Mouse (Mus musculus): ENCODE measurements around the gene Nfyc. TPM values are rescaled to one million over a fixed set of nuclear protein-coding genes. Genes with fewer than 3 reads are reported as not detected.

Gene Nfyc
- polyA plus RNA-seq (2012; rRNA removed) (53.3 and 58.2 TPM in 2 replicates), polyA plus RNA-seq (2014; fragmentation: Nextera tagmentation; extraction: Ambion mirVana) (50.6 and 50.7 TPM in 2 replicates)

GRCm38 (mm10) chr4:120831472-120831871 is at the start of gene Nfyc:
Gene Nfyc (minus strand): TSS chr4:120831572.
- no peak for ATAC-seq (ENCODE audit: insufficient read depth)

DNA sequence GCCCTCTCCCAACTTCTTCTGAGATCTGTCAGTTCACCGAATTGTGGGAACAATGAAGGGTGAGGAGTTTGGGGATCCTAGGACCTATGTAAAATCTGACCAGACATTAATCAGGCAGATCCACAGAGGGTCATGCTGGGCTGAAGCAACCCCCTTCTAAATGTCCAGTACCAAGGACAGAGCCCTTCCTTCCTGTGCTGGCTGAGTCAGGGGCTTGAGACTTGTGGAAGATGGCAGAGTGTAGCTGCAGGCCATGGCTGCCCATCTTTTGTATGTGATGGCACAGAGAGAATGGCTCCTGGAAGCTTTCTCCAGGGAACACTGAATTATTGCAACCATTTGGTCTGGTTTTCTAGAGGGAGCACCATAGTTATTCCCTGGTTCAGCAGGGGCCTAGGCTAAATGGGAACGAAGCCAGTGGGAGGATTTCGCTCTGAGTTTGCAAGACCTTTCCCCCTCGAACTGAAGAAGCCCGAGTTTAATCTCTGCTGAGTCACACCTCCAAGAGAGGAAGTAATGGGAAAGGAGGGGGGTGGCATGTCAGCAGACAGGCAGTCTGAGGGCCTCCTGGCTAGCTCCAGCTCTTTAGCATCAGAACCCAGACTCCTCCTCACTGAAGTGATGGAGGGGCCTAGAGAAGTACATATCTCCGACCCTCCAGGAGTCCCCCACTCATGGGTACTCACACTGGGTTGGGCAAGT is 49.5 kb upstream of the Nfyc start:
- H3K4me3 ChIP-seq (ENCODE audit: insufficient read depth in 1 of 2, low read depth in 2 of 2, low read length in 2 of 2), result no peak overlapping the region
- peaks cover 0 to 6% of the 10 kb centered on the region in 2 experiments; a peak in 1 of 4 replicates for H3K4me1 ChIP-seq (replicated peaks; ENCODE audit: control insufficient read depth in 2 of 2, insufficient read depth in 2 of 2, low read length in 1 of 2)
- TF ChIP-seq CTCF (IDR thresholded peaks at IDR 0.05; ENCODE audit: low read depth) (no peak), EP300 (IDR thresholded peaks at IDR 0.05; ENCODE audit: low read depth) (no peak)
- ATAC-seq (ENCODE audit: insufficient read depth), result no peak
- WGBS (ENCODE audit: insufficient replicate concordance), result 22% methylated on average over 6 of the region's 6 CpGs
- no peak overlapping the region for H3K9ac ChIP-seq (replicated peaks)
- H3K4me2 ChIP-seq (ENCODE audit: low read depth), result no peak overlapping the region
- H3K27me3 ChIP-seq (ENCODE audit: control insufficient read depth, insufficient read depth, low read length), result no peaks in the 10 kb centered on the region
- no peak for DNase-seq (ENCODE audit: low read depth in 3 of 3, low spot score in 3 of 3)
- H3K9me3 ChIP-seq (ENCODE audit: control insufficient read depth, low read length), result no peaks in the 10 kb centered on the region
- H3K36me3 ChIP-seq (replicated peaks; ENCODE audit: control insufficient read depth, insufficient read depth, low read depth), result no peaks in the 10 kb centered on the region
- no peak overlapping the region for H3K27ac ChIP-seq

More at GRCm38 (mm10) chr4:120831472-120831871, at the start of gene Nfyc:
- WGBS (ENCODE audit: insufficient replicate concordance), result 76% methylated on average over 4 of the region's 4 CpGs
- Histone ChIP-seq H3K36me3 (replicated peaks; ENCODE audit: control insufficient read depth, insufficient read depth, low read depth) (no peaks in the 10 kb centered on the region), H3K27me3 (ENCODE audit: control insufficient read depth, insufficient read depth, low read length) (no peaks in the 10 kb centered on the region), H3K9ac (replicated peaks) (no peak within 1 kb of the TSS), H3K4me2 (ENCODE audit: low read depth) (no peak within 1 kb of the TSS), H3K4me3 (ENCODE audit: insufficient read depth in 1 of 2, low read depth in 2 of 2, low read length in 2 of 2) (no peak within 1 kb of the TSS), H3K9me3 (ENCODE audit: control insufficient read depth, low read length) (no peaks in the 10 kb centered on the region), H3K4me1 (replicated peaks; ENCODE audit: control insufficient read depth in 2 of 2, insufficient read depth in 2 of 2, low read length in 1 of 2) (peaks cover under 1 to 2% of the 10 kb centered on the region in 2 experiments; a peak in 2 of 4 replicates), H3K27ac (no peak within 1 kb of the TSS)
- no peak for DNase-seq (ENCODE audit: low read depth in 3 of 3, low spot score in 3 of 3)
- TF ChIP-seq CTCF (IDR thresholded peaks at IDR 0.05; ENCODE audit: low read depth) (no peak), EP300 (IDR thresholded peaks at IDR 0.05; ENCODE audit: low read depth) (no peak)

DNA sequence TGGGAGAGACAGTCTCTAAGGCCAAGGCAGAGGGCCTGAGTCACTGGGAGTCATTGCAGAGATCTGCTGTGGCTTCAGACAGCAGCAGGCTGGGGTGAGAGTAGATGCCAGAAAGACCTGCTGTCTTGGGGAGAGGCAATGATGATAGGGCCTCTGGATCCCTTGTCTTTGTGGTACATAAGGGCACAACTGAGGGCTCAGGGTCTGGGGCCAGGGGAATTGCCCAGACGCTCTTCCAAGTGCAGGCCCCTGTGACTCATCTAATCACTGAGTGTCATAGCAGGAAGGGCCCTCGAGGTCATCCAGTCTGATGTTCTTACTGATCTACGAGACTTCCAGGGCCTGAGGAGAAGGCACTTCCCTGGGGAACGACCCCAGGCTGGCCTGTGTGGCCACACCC is 48.0 kb upstream of the Nfyc start:
- TF ChIP-seq CTCF (IDR thresholded peaks at IDR 0.05; ENCODE audit: low read depth) (no peak), EP300 (IDR thresholded peaks at IDR 0.05; ENCODE audit: low read depth) (no peak)
- no peaks in the 10 kb centered on the region for H3K27me3 ChIP-seq (ENCODE audit: control insufficient read depth, insufficient read depth, low read length)
- no peak for DNase-seq (ENCODE audit: low read depth in 3 of 3, low spot score in 3 of 3)
- H3K9ac ChIP-seq (replicated peaks), result no peak overlapping the region
- 19% methylated on average over 4 of the region's 4 CpGs for WGBS (ENCODE audit: insufficient replicate concordance)
- H3K9me3 ChIP-seq (ENCODE audit: control insufficient read depth, low read length), result no peaks in the 10 kb centered on the region
- H3K27ac ChIP-seq, result no peak overlapping the region
- H3K4me3 ChIP-seq (ENCODE audit: insufficient read depth in 1 of 2, low read depth in 2 of 2, low read length in 2 of 2), result no peak overlapping the region
- no peaks in the 10 kb centered on the region; a peak in 1 of 4 replicates for H3K4me1 ChIP-seq (replicated peaks; ENCODE audit: control insufficient read depth in 2 of 2, insufficient read depth in 2 of 2, low read length in 1 of 2)
- no peak overlapping the region for H3K4me2 ChIP-seq (ENCODE audit: low read depth)
- no peaks in the 10 kb centered on the region for H3K36me3 ChIP-seq (replicated peaks; ENCODE audit: control insufficient read depth, insufficient read depth, low read depth)
- ATAC-seq (ENCODE audit: insufficient read depth), result no peak

DNA sequence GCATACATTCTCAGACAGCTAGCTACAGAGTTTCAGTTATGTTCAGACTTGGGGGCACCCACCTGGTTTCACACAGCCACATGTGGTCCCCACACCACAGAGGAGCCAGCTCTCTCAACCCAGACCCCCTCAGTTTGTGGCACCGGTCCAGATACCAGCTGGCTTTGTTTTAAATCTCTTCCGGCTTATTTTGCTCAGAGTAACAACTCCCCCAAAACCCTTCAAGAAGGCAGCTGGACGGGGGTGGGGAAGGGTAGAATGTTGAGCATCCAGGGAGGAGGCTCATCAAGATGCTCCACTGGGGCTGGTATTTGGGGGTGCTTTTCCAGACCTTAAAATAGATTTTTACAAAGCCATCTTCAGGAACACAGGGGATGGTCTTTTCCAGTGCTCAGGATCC is 47.4 kb upstream of the Nfyc start:
- Histone ChIP-seq H3K4me3 (ENCODE audit: insufficient read depth in 1 of 2, low read depth in 2 of 2, low read length in 2 of 2) (no peak overlapping the region), H3K4me1 (replicated peaks; ENCODE audit: control insufficient read depth in 2 of 2, insufficient read depth in 2 of 2, low read length in 1 of 2) (no peaks in the 10 kb centered on the region; a peak in 1 of 4 replicates), H3K36me3 (replicated peaks; ENCODE audit: control insufficient read depth, insufficient read depth, low read depth) (no peaks in the 10 kb centered on the region), H3K9me3 (ENCODE audit: control insufficient read depth, low read length) (no peaks in the 10 kb centered on the region), H3K27me3 (ENCODE audit: control insufficient read depth, insufficient read depth, low read length) (no peaks in the 10 kb centered on the region), H3K4me2 (ENCODE audit: low read depth) (no peak overlapping the region), H3K27ac (no peak overlapping the region), H3K9ac (replicated peaks) (no peak overlapping the region)
- 63% methylated on average over 3 of the region's 3 CpGs for WGBS (ENCODE audit: insufficient replicate concordance)
- TF ChIP-seq CTCF (IDR thresholded peaks at IDR 0.05; ENCODE audit: low read depth) (no peak), EP300 (IDR thresholded peaks at IDR 0.05; ENCODE audit: low read depth) (no peak)
- DNase-seq (ENCODE audit: low read depth in 3 of 3, low spot score in 3 of 3), result no peak
- no peak for ATAC-seq (ENCODE audit: insufficient read depth)

GRCm38 (mm10) chr4:120875961-120876360 is 44.6 kb upstream of the Nfyc start:
- Histone ChIP-seq H3K4me1 (replicated peaks; ENCODE audit: control insufficient read depth in 2 of 2, insufficient read depth in 2 of 2, low read length in 1 of 2) (no peaks in the 10 kb centered on the region; a peak in 1 of 4 replicates), H3K9me3 (ENCODE audit: control insufficient read depth, low read length) (no peaks in the 10 kb centered on the region), H3K36me3 (replicated peaks; ENCODE audit: control insufficient read depth, insufficient read depth, low read depth) (no peaks in the 10 kb centered on the region), H3K4me2 (ENCODE audit: low read depth) (no peak overlapping the region), H3K27ac (no peak overlapping the region), H3K9ac (replicated peaks) (no peak overlapping the region), H3K27me3 (ENCODE audit: control insufficient read depth, insufficient read depth, low read length) (no peaks in the 10 kb centered on the region), H3K4me3 (ENCODE audit: insufficient read depth in 1 of 2, low read depth in 2 of 2, low read length in 2 of 2) (no peak overlapping the region)
- no peak for TF ChIP-seq EP300 (IDR thresholded peaks at IDR 0.05; ENCODE audit: low read depth)
- no peak for TF ChIP-seq CTCF (IDR thresholded peaks at IDR 0.05; ENCODE audit: low read depth)
- 54% methylated on average over 3 of the region's 3 CpGs for WGBS (ENCODE audit: insufficient replicate concordance)
- DNase-seq (ENCODE audit: low read depth in 3 of 3, low spot score in 3 of 3) (no peak), ATAC-seq (ENCODE audit: insufficient read depth) (no peak)

Data from liver, embryonic 14.5 days (tissue).